Mouse (Mus musculus) cortical plate, adult 2 months (tissue): ENCODE measurements around the gene Rnf34. TPM values are rescaled to one million over a fixed set of nuclear protein-coding genes. Genes with fewer than 3 reads are reported as not detected.
A peak's percentile ranks its signal among the peaks of the same experiment; 100 is the strongest.

ENCODE experiments used
- H3K27ac ChIP-seq: fragments of 200-500 bp; 2 replicates; pipeline ENCODE4 v1.5.1; 2012; ENCODE audit warnings: low read length, control low read depth, inconsistent platforms; ENCODE audit not compliant: insufficient read depth
- H3K4me1 ChIP-seq: fragments of 200-500 bp; 2 replicates; pipeline ENCODE4 v1.6.1; 2011; ENCODE audit warnings: low read length; ENCODE audit not compliant: control insufficient read depth, insufficient read depth
- H3K4me3 ChIP-seq: fragments of 200-500 bp; 2 replicates; pipeline ENCODE4 v1.5.1; 2011; ENCODE audit warnings: mild to moderate bottlenecking, low read length, control low read depth; ENCODE audit not compliant: insufficient read depth
- CTCF ChIP-seq: fragments of 200-500 bp; IDR thresholded peaks from 2 replicates; pipeline ENCODE4 v1.5.1; 2011; ENCODE audit warnings: mild to moderate bottlenecking, control low read depth, low read length; ENCODE audit not compliant: insufficient read depth; ENCODE audit errors: extremely low read depth
- POLR2A ChIP-seq: fragments of 200-500 bp; IDR thresholded peaks from 2 replicates; pipeline ENCODE4 v1.6.1; 2011; ENCODE audit warnings: mild to moderate bottlenecking, low read length, control low read depth; ENCODE audit not compliant: insufficient read depth; ENCODE audit errors: extremely low read depth
- polyA plus RNA-seq: library from polyadenylated mRNA; depleted of rRNA; stranded (reverse); fragments of >200 nt; gene quantifications from 2 replicates; pipeline ENCODE4 v1.2.3, GENCODE M21; 2012

Gene Rnf34
- polyA plus RNA-seq, 1 experiment: 38.1 TPM

DNA sequence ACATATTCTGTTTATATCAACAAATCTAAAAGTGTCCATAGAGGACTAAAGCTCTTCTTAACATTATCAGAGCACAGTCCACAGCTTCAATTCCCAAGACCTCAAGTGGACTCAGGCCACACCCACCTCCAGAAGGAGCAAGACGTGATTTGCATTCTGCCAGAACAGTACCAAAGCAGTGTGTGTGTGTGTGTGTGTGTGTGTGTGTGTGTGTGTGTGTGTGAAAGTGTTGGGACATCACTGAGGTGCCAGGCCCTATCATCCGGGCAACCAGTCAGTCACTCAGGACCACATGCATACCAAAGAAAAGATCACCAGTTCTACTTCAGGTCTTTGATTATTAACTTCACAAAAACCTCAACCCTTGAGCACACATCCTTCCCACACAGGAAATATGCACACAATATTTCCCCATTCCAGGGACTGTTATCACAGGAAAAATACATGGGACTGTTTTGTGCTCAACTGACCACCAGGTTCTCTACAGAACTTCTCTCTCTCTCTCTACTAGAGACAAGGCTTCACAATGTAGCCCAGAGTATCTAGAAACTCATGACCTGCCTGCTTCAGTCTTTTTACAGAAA lies 33.9 kb downstream of the Rnf34 start:
- Histone ChIP-seq H3K27ac (no peak overlapping the region), H3K4me1 (no peaks in the 10 kb centered on the region), H3K4me3 (no peak overlapping the region)
- TF ChIP-seq CTCF: no peak
- no peak for TF ChIP-seq POLR2A

DNA sequence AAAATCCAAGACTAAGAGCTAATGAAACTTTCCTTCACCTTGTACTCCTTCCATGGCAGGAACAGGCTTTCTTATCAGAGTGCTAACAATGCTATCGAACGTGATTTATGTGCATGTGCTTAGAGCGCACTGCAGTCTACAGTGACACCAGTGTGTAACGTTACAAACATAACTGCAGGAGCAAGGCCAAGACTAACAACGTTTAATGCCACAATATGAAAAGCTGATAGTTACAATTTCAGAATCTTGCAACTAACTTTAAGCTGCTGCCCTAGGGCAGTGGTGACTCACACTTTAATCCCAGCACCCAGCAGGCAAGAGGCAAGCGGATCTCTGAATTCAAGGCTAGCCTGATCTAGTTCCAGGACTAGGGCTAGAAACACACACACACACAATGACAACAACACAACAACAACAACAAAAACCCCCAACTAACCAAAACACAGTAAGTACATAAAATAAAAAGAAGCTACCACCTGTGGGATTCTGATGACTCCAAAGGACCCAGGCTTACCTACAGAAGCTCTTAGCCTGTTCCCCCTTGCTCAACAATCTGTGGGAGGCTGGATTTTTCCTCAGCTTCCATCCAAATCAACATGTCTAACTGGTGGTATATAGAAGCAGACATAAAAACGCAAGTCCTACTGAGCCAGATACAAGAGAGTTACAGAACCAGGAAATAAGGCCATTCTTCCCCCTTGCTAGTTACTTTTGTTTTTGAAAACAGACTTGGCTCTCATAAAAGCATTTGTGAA lies 34.9 kb downstream of the Rnf34 start:
- Histone ChIP-seq H3K4me3 (no peak overlapping the region), H3K27ac (no peak overlapping the region), H3K4me1 (no peaks in the 10 kb centered on the region)
- TF ChIP-seq POLR2A (no peak), CTCF (no peak)

DNA sequence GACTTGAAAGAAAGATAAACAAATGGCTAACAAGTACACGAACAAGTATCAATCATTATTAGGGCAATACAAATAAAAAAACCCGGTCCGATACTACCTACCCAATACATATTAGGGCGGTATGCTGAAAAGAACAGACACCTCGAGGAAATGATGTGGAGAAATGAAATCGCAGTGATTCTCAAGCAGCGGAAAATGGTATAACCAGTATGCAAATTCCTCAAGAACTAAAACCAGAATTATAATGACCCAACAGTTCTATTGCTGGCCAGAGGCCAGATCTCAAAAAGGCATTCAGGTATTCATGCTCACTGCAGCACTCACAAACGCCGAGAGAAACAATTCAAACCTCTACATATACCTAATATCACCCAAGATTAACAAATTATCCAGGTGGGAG lies 37.2 kb downstream of the Rnf34 start:
- Histone ChIP-seq H3K4me1 (no peaks in the 10 kb centered on the region), H3K4me3 (no peak overlapping the region), H3K27ac (no peak overlapping the region)
- TF ChIP-seq CTCF: no peak
- TF ChIP-seq POLR2A: no peak

DNA sequence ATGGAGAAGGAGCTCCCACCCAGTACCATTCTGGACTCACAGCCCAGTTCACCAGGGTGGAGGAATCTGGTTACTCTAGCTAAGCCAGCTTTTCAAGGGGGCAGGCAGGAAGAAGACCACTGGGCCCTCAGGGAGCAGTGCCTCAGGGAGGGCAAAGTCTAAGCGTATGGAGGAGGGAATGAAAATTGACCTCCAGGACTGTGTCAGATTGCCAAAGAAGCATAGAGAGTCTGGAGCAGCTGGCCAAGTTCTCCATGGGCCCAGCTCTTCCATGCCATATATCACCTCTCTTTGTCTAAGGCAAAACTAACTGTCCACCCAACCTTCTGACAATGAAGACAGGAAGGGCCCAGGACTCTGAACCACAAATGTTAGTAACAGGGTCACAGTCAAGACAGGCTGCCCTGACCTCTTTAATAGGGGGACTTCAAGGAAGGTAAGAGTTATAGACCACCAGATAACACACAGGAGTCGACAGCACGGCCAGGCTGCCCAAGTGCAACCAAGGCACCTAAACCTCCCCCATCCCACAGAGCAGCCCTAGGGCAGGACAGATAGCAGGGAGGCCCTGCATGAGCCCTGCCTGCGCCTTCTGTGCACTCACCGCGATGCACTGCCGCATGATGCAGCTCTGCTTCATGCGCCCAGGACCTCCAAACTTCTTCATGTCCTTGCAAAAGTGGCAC lies 38.2 kb downstream of the Rnf34 start:
- TF ChIP-seq POLR2A (no peak), CTCF (no peak)
- H3K4me3 ChIP-seq: no peak overlapping the region
- no peak overlapping the region for H3K27ac ChIP-seq
- no peaks in the 10 kb centered on the region for H3K4me1 ChIP-seq

DNA sequence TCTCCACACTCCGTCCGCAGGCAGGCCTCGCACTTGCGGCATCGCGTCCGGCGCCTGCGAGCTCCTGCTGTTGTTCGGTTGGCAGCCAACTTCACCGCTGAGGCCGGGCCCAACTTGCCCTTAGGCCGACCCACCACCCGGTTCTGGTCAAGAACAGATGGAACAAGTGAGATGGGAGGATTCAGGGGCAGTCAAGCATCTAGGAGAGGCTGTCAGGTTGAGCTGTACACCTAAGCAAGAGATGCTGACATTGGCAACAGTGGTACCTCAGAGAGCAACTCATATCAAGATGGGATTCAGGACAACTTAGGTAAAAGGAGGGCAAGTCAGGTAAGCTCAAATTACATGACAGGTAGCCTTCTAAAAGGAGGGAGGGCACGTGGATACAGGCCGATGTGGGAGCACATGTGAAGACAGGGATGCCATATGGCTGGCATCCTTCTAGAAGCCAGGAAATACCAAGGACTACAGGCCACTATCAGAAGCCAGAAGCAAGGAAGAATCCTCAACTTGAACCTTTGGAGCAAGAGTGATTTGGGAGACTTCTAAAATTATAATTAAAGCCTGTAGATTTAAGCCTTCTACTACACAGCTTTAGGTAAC lies 38.9 kb downstream of the Rnf34 start:
- TF ChIP-seq POLR2A (no peak), CTCF (no peak)
- H3K27ac ChIP-seq: no peak overlapping the region
- no peaks in the 10 kb centered on the region for H3K4me1 ChIP-seq
- no peak overlapping the region for H3K4me3 ChIP-seq

DNA sequence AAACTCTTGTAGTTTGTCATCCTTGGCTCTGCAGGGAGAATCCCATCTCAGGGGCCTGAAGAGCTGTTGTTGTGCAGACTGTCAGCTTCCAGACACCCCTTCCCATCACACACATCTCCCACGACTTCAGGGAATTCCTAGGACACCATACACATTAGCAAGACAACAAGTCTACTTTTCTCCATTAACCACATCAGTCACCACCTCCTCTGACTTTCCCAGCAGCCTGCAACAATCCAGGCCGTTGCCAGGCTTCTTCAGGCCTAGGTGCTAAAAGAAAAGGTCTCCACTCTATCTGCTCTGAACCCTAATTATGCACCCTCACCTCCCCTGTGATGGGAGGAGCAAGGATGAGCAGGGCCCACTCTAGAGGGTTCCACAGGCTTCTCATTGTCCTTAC lies 40.5 kb downstream of the Rnf34 start:
- no peak for TF ChIP-seq CTCF
- no peak for TF ChIP-seq POLR2A
- Histone ChIP-seq H3K4me1 (no peaks in the 10 kb centered on the region; the same call in 1 of the 2 replicates), H3K27ac (no peak overlapping the region), H3K4me3 (no peak overlapping the region)

DNA sequence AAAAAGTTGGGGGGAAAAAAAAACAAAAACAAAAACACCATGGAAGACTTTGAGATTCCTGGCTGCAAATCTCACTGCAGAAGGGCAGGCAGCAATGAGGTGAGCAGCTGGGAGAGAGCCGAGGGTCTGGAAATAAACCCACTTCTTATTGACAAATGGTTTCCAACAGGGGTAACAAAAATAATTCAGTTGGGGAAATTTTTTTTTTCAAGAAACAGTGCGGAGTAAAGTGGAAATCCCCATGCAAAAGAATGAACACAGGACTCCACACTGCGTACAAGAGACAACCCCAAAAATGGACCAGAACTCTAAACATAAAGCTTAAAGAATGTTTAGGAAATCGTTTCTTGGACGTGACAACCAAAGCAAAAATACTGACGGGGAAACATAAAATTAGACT lies 43.4 kb downstream of the Rnf34 start:
- TF ChIP-seq CTCF (no peak), POLR2A (no peak)
- H3K4me3 ChIP-seq: no peak overlapping the region
- no peaks in the 10 kb centered on the region; the same call in 1 of the 2 replicates for H3K4me1 ChIP-seq
- H3K27ac ChIP-seq: no peak overlapping the region

DNA sequence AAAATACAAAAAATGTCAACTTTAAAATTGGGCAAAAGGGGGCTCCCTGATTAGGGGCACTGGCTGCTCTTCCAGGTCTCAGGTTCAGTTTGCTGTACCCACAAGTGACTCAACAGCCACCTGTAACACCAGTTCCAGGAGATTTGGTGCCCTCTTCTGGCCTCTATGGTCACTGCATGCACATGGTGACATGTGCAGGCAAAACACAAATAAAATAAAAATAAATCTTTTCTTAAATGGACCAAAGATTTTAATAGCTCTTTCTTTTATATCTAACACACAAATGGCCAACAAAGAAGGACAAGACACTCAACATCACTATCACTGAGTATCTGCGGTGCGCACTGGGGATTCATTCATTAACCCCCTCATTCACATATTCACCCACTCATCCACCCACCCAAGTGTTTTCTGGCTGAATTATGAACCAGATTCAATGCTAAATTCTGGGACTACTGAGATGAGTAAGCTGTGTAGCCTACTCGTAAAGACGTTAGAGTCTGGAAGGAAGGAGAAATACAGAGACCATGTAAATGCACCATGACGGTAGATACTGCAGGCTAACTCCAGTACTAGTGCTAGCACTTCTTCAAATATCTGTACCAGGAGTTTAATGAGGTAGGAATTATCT lies 44.3 kb downstream of the Rnf34 start:
- TF ChIP-seq CTCF: peak; percentile 52
- no peak for TF ChIP-seq POLR2A
- Histone ChIP-seq H3K4me3 (no peak overlapping the region), H3K27ac (no peak overlapping the region), H3K4me1 (no peaks in the 10 kb centered on the region; the same call in 1 of the 2 replicates)

DNA sequence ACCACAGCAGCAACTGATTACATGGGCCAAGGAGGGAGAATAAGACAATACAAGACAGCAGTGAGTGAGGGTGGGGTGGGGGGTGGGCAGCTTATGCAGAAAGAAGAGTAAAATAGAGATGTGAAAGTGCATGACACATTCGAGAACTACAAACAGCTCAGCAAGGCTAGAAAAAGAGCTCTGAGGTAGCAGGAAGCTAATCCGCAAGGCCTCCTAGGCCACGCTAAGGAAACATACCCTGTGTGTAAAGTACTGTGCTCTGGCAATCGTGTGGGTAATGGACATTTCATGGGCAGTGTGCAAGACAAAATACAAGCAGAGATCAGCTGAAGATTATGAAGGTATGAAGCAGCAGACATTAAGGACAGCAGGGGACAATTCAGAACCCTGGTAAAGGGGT lies 45.0 kb downstream of the Rnf34 start:
- Histone ChIP-seq H3K27ac (0 out of 2 replicates have a peak overlapping the region, but pooled peaks have one; percentile 50), H3K4me1 (no peaks in the 10 kb centered on the region; the same call in 1 of the 2 replicates), H3K4me3 (no peak overlapping the region)
- TF ChIP-seq POLR2A (no peak), CTCF (no peak)
